Mouse (Mus musculus) midbrain, embryonic 14.5 days (tissue): ENCODE data around the gene Cyp26b1. TPM values are rescaled to one million over a fixed set of nuclear protein-coding genes. Genes with fewer than 3 reads are reported as not detected.

Experiments used
- ATAC-seq: fragments of 200-750 bp; cut with Nextera tagmentation; 2 replicates; pipeline ENCODE4 v1.8.0; 2017; ENCODE audit warnings: moderate number of reproducible peaks, moderate library complexity; ENCODE audit not compliant: low FRiP score, low TSS enrichment
- DNase-seq: peaks from one replicate; pipeline ENCODE4 v3.0.0-alpha.2; 2015
- H3K27ac ChIP-seq: fragments of 300-500 bp; sonication (generic); replicated peaks from 2 replicates; pipeline ENCODE4 v1.5.1; 2014; ENCODE audit warnings: mild to moderate bottlenecking, low read depth, low read length, moderate library complexity
- H3K27me3 ChIP-seq: fragments of 300-500 bp; sonication (generic); 2 replicates; pipeline ENCODE4 v1.6.1; 2014; ENCODE audit warnings: low read length, control low read depth, mixed read lengths; ENCODE audit not compliant: control insufficient read depth, insufficient read depth
- H3K36me3 ChIP-seq: fragments of 300-500 bp; sonication (generic); 2 replicates; pipeline ENCODE4 v1.6.1; 2014; ENCODE audit warnings: low read length, control low read depth; ENCODE audit not compliant: control insufficient read depth, insufficient read depth
- H3K4me1 ChIP-seq: fragments of 300-500 bp; sonication (generic); 2 replicates; pipeline ENCODE4 v1.6.1; 2014; ENCODE audit warnings: mild to moderate bottlenecking, antibody characterized with exemption, low read length, control low read depth; ENCODE audit not compliant: control insufficient read depth, insufficient read depth
- H3K4me2 ChIP-seq: fragments of 300-500 bp; sonication (generic); 2 replicates; pipeline ENCODE4 v1.6.1; 2014; ENCODE audit warnings: mild to moderate bottlenecking, low read length, moderate library complexity
- H3K4me3 ChIP-seq: fragments of 300-500 bp; sonication (generic); replicated peaks from 2 replicates; pipeline ENCODE4 v1.5.1; 2014; ENCODE audit warnings: low read depth, low read length
- H3K9ac ChIP-seq: fragments of 300-500 bp; sonication (generic); replicated peaks from 2 replicates; pipeline ENCODE4 v1.6.1; 2014; ENCODE audit warnings: mild to moderate bottlenecking, low read length, moderate library complexity
- H3K9me3 ChIP-seq: fragments of 300-500 bp; sonication (generic); 2 replicates; pipeline ENCODE4 v1.6.1; 2016; ENCODE audit warnings: low read length, control low read depth, mixed read lengths; ENCODE audit not compliant: control insufficient read depth
- WGBS: fragments of 180-500 bp; shearing (Covaris S2); extraction: QIAGEN DNeasy Blood & Tissue Kit; methylation state at CpG from one replicate; pipeline ENCODE4 v1.1.7; 2014; 5-methylcytosine and 5-hydroxymethylcytosine counted together
- polyA plus RNA-seq: library from polyadenylated mRNA; unstranded; fragments of >200 nt; fragmentation: Nextera tagmentation; extraction: Ambion mirVana; gene quantifications from 2 replicates; pipeline ENCODE4 v1.2.1, GENCODE M21; 2014

Cyp26b1 gene
- polyA plus RNA-seq, 1 experiment from 2014 or later = 21.9 TPM

GRCm38 (mm10) chr6:84583841-84584782 is 9.6 kb downstream of the Cyp26b1 start:
- H3K4me1 ChIP-seq = peaks cover 45% of the 10 kb centered on the region
- H3K27ac ChIP-seq = 0 out of 2 replicates have a peak overlapping the region, but pooled peaks have one; percentile 5
- no peaks in the 10 kb centered on the region for H3K36me3 ChIP-seq
- peak overlapping the region; percentile 43 for H3K4me3 ChIP-seq
- peaks cover 91% of the 10 kb centered on the region for H3K27me3 ChIP-seq
- H3K9me3 ChIP-seq = no peaks in the 10 kb centered on the region
- under 1% methylated on average over 48 of the region's 48 CpGs for WGBS
- H3K9ac ChIP-seq = peak overlapping the region; percentile 46; the same call in 1 of the 2 replicates
- ATAC-seq = no peak
- peak overlapping the region; percentile 84 for H3K4me2 ChIP-seq
- peak; percentile 45 for DNase-seq

DNA sequence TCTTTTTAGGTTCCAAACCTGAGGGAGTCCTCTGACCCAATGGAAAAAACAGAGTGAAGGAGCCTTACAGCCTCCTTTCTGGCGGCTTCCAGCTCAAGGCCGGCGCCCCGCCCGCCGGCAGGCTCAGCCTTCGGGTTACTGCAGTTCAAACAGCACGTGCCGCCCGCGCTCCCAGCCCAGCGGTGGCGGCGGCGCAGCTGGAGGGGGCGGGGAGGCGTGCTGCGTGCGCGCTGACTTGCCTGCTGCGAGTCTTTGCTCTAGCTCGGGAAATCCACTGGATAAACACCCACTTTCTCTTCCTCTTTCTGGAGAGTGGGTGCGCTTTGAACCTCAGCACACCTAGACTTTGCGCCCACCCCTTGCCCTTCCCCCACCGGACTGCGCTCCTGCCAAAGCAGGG is 10.3 kb downstream of the Cyp26b1 start:
- Histone ChIP-seq H3K27me3 (peaks cover 84% of the 10 kb centered on the region), H3K4me3 (peak overlapping the region; percentile 43), H3K9ac (peak overlapping the region; percentile 46; the same call in 1 of the 2 replicates), H3K27ac (no peak overlapping the region), H3K9me3 (no peaks in the 10 kb centered on the region), H3K36me3 (no peaks in the 10 kb centered on the region), H3K4me2 (peak overlapping the region; percentile 84), H3K4me1 (peaks cover 41% of the 10 kb centered on the region)
- ATAC-seq (no peak), DNase-seq (peak; percentile 84)
- under 1% methylated on average over 26 of the region's 26 CpGs for WGBS

DNA sequence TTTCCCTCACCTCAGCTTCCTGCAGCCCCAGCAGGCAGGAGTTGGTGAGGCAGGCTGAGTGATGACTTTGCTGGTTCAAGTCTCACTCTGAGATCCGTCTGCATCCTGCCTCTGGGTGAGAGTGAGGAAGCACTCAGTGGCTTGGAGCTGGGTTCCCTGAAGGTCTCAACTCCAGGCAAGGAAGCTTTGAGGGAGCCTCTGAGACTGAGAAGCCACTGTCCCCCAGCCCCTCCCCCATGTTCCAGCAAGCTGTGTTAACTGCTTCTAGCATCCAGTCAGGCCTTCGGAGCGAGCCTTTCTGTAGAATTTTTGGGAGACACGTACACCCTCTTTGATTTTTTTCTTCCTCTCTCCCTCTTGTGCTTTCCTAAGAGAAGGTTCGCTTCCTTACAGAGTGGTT is 10.9 kb downstream of the Cyp26b1 start:
- no peaks in the 10 kb centered on the region for H3K9me3 ChIP-seq
- H3K4me3 ChIP-seq = peak overlapping the region; percentile 43; the same call in 1 of the 2 replicates
- H3K27me3 ChIP-seq = peaks cover 78% of the 10 kb centered on the region
- no peak overlapping the region for H3K9ac ChIP-seq
- ATAC-seq (no peak), DNase-seq (no peak)
- WGBS = 20% methylated on average over 5 of the region's 5 CpGs
- peaks cover 39% of the 10 kb centered on the region for H3K4me1 ChIP-seq
- H3K36me3 ChIP-seq = no peaks in the 10 kb centered on the region
- no peak overlapping the region for H3K27ac ChIP-seq
- H3K4me2 ChIP-seq = peak overlapping the region; percentile 84

DNA sequence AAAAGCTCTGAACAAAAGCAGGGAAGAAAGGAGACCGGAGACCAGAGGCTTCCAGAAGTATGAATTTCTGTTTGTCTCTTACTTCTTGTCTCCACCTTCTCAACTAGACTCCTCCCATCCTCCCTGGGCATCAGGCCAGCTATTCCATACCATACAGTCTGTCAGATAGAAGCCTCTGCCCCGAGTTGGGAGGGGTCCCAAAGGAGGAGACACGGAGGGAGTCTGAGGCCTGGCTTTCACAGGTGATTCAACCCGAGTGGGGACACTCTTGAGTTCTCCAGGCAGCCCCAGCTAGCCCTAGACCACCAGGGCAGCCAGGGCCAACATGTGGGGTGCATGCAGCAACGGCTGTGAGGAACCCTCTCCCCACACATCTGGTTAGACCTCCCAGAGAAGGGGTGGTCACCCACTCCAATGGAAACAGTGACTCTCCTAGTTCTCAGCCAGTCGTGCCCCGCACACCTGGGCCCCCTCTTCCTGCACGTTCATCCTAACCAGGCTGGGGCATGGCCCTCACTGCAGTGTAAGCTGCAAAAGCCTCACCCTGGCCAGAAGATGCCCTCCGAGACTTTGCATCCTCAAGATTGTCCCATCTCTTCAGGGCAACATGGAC is 11.8 kb downstream of the Cyp26b1 start:
- no peak overlapping the region for H3K4me2 ChIP-seq
- DNase-seq = no peak
- no peak overlapping the region for H3K27ac ChIP-seq

DNA sequence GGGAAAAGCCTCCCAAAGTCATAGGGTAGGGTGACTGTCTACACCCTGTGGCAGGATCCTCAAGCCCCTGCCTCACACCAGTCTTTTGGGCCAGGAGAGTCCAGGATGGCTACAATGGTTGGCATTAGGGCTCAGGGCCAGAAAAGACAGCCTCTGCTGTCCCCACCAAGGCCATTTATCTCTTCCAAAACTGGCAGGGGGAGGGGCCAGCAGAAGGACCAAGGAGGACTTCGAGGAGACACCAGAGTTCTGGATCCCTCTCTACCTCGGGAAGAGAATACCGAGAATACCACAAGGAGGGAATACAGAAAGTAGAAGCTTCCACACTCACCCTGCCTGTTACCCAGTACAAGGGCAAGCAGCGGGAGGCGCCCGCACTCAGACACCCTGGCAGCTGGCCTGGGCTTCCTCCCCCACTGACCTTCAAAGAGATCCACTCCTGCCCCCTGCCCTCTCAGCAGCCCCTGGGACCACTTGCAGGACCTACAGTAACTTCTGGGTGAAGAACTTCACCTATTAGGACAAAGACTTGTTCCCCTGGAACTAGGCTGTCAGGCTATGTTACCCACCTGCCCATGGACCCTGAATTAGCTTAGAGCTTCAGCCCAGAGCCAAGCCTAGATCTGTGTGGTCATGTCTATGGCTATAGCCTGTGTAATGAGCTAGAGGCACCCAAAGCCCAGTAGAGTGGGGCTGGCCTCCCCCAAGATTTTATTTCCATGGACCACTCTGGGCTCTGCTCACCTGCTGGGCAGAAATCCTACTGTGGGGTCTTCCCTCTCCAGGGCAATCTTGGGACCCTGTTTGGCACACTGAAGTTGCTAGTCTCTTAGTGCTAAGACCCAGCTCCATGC is 12.5 kb downstream of the Cyp26b1 start:
- H3K4me3 ChIP-seq = no peak overlapping the region
- peaks cover 62% of the 10 kb centered on the region for H3K27me3 ChIP-seq
- 51% methylated on average over 6 of the region's 6 CpGs for WGBS
- no peak overlapping the region for H3K9ac ChIP-seq
- H3K4me2 ChIP-seq = no peak overlapping the region
- H3K27ac ChIP-seq = no peak overlapping the region
- ATAC-seq = no peak
- no peaks in the 10 kb centered on the region for H3K36me3 ChIP-seq
- peaks cover 32% of the 10 kb centered on the region for H3K4me1 ChIP-seq
- no peaks in the 10 kb centered on the region for H3K9me3 ChIP-seq
- DNase-seq = no peak

More for the DNA sequence above, 11.8 kb downstream of the Cyp26b1 start:
- no peak for ATAC-seq
- Histone ChIP-seq H3K9me3 (no peaks in the 10 kb centered on the region), H3K4me3 (no peak overlapping the region), H3K36me3 (no peaks in the 10 kb centered on the region), H3K27me3 (peaks cover 69% of the 10 kb centered on the region), H3K9ac (no peak overlapping the region), H3K4me1 (peaks cover 32% of the 10 kb centered on the region)
- 52% methylated on average over 9 of the region's 9 CpGs for WGBS

GRCm38 (mm10) chr6:84579508-84579907 is 14.2 kb downstream of the Cyp26b1 start:
- ATAC-seq = no peak
- no peak overlapping the region for H3K4me3 ChIP-seq
- 69% methylated on average over 8 of the region's 8 CpGs for WGBS

GRCm38 (mm10) chr6:84578928-84579327 is 14.8 kb downstream of the Cyp26b1 start:
- ATAC-seq (no peak), DNase-seq (peak; percentile 70)
- no peak overlapping the region for H3K4me2 ChIP-seq
- H3K9ac ChIP-seq = no peak overlapping the region
- no peak overlapping the region for H3K27ac ChIP-seq
- WGBS = 9% methylated on average over 5 of the region's 5 CpGs
- H3K4me3 ChIP-seq = no peak overlapping the region
- H3K36me3 ChIP-seq = no peaks in the 10 kb centered on the region
- H3K4me1 ChIP-seq = peaks cover 10% of the 10 kb centered on the region
- H3K27me3 ChIP-seq = peaks cover 41% of the 10 kb centered on the region
- no peaks in the 10 kb centered on the region for H3K9me3 ChIP-seq

More at GRCm38 (mm10) chr6:84579508-84579907, 14.2 kb downstream of the Cyp26b1 start:
- Histone ChIP-seq H3K4me2 (no peak overlapping the region), H3K4me1 (peaks cover 15% of the 10 kb centered on the region), H3K36me3 (no peaks in the 10 kb centered on the region), H3K9me3 (no peaks in the 10 kb centered on the region), H3K9ac (0 out of 2 replicates have a peak overlapping the region, but pooled peaks have one; percentile 3), H3K27me3 (peaks cover 47% of the 10 kb centered on the region), H3K27ac (no peak overlapping the region)
- DNase-seq = no peak

- no peaks in the 10 kb centered on the region for H3K9me3 ChIP-seq
- H3K27ac ChIP-seq = no peak overlapping the region
- H3K4me2 ChIP-seq = no peak overlapping the region
- H3K4me1 ChIP-seq = no peaks in the 10 kb centered on the region
- ATAC-seq (no peak), DNase-seq (no peak)
- no peak overlapping the region for H3K9ac ChIP-seq
- no peaks in the 10 kb centered on the region for H3K36me3 ChIP-seq
- H3K27me3 ChIP-seq = peaks cover 31% of the 10 kb centered on the region
- no peak overlapping the region for H3K4me3 ChIP-seq
- WGBS = 55% methylated on average over 4 of the region's 4 CpGs
Measured at GRCm38 (mm10) chr6:84577898-84578297, 15.8 kb downstream of the Cyp26b1 start.
